Mouse (Mus musculus) limb, embryonic 14.5 days (tissue): ENCODE data around the gene Ranbp9. TPM values are rescaled to one million over a fixed set of nuclear protein-coding genes. Genes with fewer than 3 reads are reported as not detected.

ENCODE experiments used
- ATAC-seq: fragments of 200-750 bp; cut with Nextera tagmentation; 2 replicates; pipeline ENCODE4 v1.8.0; 2017; ENCODE audit warnings: low read depth, moderate number of reproducible peaks, moderate TSS enrichment; ENCODE audit not compliant: low FRiP score
- DNase-seq: peaks from one replicate; pipeline ENCODE4 v3.0.0-alpha.2; 2015; ENCODE audit warnings: low spot score
- H3K27ac ChIP-seq: fragments of 300-500 bp; sonication (generic); replicated peaks from 2 replicates; pipeline ENCODE4 v1.5.1; 2014; ENCODE audit warnings: low read depth, mild to moderate bottlenecking, low read length, moderate library complexity, mixed read lengths
- H3K27me3 ChIP-seq: fragments of 300-500 bp; sonication (generic); 2 replicates; pipeline ENCODE4 v1.6.1; 2014; ENCODE audit warnings: low read length, mixed read lengths; ENCODE audit not compliant: control insufficient read depth, insufficient read depth
- H3K36me3 ChIP-seq: fragments of 300-500 bp; sonication (generic); 2 replicates; pipeline ENCODE4 v1.6.1; 2014; ENCODE audit warnings: mild to moderate bottlenecking, low read length, moderate library complexity, mixed read lengths; ENCODE audit not compliant: control insufficient read depth, insufficient read depth
- H3K4me1 ChIP-seq: fragments of 300-500 bp; sonication (generic); 2 replicates; pipeline ENCODE4 v1.6.1; 2014; ENCODE audit warnings: antibody characterized with exemption, low read length, mixed read lengths; ENCODE audit not compliant: control insufficient read depth, insufficient read depth
- H3K4me2 ChIP-seq: fragments of 300-500 bp; sonication (generic); replicated peaks from 2 replicates; pipeline ENCODE4 v1.6.1; 2014; ENCODE audit warnings: low read depth, mild to moderate bottlenecking, low read length, moderate library complexity; ENCODE audit not compliant: severe bottlenecking
- H3K4me3 ChIP-seq: fragments of 300-500 bp; sonication (generic); replicated peaks from 2 replicates; pipeline ENCODE4 v1.5.1; 2014; ENCODE audit warnings: low read length
- H3K9ac ChIP-seq: fragments of 300-500 bp; sonication (generic); 2 replicates; pipeline ENCODE4 v1.6.1; 2014; ENCODE audit warnings: mild to moderate bottlenecking, low read depth, low read length, moderate library complexity; ENCODE audit not compliant: severe bottlenecking
- H3K9me3 ChIP-seq: fragments of 300-500 bp; sonication (generic); 2 replicates; pipeline ENCODE4 v1.6.1; 2016; ENCODE audit warnings: low read length; ENCODE audit not compliant: control insufficient read depth
- POLR2A ChIP-seq: fragments of 200-500 bp; IDR thresholded peaks from 2 replicates; pipeline ENCODE4 v1.8.0; 2012; ENCODE audit warnings: inconsistent platforms, mild to moderate bottlenecking, moderate library complexity, borderline replicate concordance; ENCODE audit not compliant: insufficient read depth, insufficient read length; ENCODE audit errors: extremely low read depth
- WGBS: fragments of 180-500 bp; shearing (Covaris S2); extraction: QIAGEN DNeasy Blood & Tissue Kit; methylation state at CpG from one replicate; pipeline ENCODE4 v1.1.7; 2014; 5-methylcytosine and 5-hydroxymethylcytosine counted together
- polyA plus RNA-seq, 2 experiments: library from polyadenylated mRNA; depleted of rRNA in 1 of 2; stranded (reverse) in 1 of 2; unstranded in 1 of 2; fragments of >200 nt; fragmentation: Nextera tagmentation in 1 of 2; extraction: Ambion mirVana in 1 of 2; gene quantifications; 2 replicates each; pipeline versions ENCODE4 v1.2.1 to v1.2.3; 2012 to 2014

The Ranbp9 gene
- polyA plus RNA-seq, 2 experiments: 12.6 to 36.9 TPM

DNA sequence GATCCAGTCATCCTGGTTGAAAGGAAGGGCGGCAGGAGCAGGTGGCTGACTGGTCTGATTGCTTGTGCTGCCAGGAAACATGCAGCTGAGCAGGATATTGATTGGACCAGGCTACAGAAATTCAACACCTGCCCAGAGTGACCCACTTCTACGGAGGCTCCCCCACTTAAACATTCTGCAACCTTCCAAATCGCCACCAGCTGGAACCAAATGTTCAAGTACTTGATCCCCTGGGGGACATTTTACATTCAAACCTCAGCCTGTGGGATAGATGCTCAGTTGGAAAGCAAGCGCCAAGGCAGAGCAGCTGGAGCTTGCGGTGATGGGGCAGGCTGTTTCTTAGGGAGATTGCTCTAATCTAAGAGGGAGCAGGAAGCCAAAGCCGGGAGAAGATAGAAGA is 35.8 kb upstream of the Ranbp9 start:
- Histone ChIP-seq H3K4me2 (no peak overlapping the region), H3K4me3 (no peak overlapping the region), H3K27me3 (no peaks in the 10 kb centered on the region), H3K36me3 (no peaks in the 10 kb centered on the region), H3K9ac (no peak overlapping the region), H3K9me3 (no peaks in the 10 kb centered on the region), H3K27ac (no peak overlapping the region), H3K4me1 (no peaks in the 10 kb centered on the region)
- 53% methylated on average over 6 of the region's 6 CpGs for WGBS
- TF ChIP-seq POLR2A: no peak
- ATAC-seq (no peak), DNase-seq (peak; percentile 27)

DNA sequence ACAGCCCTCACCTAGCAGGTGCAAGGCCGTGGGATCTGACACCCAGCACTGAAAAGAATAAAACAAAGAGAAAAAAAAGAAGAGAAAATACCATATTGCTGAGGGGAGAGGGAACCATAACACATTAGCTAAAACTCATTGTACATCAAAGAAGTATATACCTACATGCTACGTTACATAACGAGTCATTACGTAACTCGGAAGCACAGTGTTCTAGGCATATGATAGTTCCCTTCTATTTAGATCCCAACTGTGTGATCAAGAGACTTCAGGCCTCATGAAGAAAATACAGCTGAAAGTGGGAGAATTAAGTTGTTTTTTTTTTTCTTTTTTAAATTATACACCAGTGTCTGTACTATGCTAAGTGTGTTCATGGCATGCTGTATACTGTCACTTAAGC is 35.0 kb upstream of the Ranbp9 start:
- 89% methylated on average over 5 of the region's 5 CpGs for WGBS
- H3K4me3 ChIP-seq: no peak overlapping the region
- no peak overlapping the region for H3K4me2 ChIP-seq
- H3K27me3 ChIP-seq: no peaks in the 10 kb centered on the region
- no peak for ATAC-seq
- DNase-seq: no peak
- no peaks in the 10 kb centered on the region for H3K36me3 ChIP-seq
- H3K9ac ChIP-seq: no peak overlapping the region
- H3K9me3 ChIP-seq: no peaks in the 10 kb centered on the region
- TF ChIP-seq POLR2A: no peak
- H3K4me1 ChIP-seq: no peaks in the 10 kb centered on the region
- H3K27ac ChIP-seq: no peak overlapping the region

DNA sequence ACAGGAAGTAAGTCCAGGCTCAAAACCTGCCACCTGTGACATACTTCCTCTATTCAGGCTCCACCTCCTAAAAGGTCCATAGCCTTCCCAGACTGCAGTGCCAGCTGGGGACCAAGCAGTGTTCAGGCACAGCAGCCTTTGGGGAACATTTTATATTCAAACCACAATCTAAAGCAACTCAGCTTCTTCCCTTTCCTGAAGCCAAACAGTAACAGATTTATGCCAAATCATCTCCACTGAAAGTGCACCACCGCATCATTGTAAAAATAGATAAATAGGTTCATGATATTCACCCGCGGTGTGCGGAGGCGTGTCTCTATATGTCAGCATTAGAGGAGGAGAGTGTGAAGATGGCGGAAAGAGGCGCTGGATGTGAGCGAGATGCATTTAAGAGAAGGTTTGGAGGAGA is 33.9 kb upstream of the Ranbp9 start:
- no peaks in the 10 kb centered on the region for H3K36me3 ChIP-seq
- no peaks in the 10 kb centered on the region for H3K27me3 ChIP-seq
- no peak for TF ChIP-seq POLR2A
- WGBS: 76% methylated on average over 8 of the region's 8 CpGs
- H3K27ac ChIP-seq: no peak overlapping the region
- no peak for DNase-seq
- H3K4me3 ChIP-seq: no peak overlapping the region
- H3K9ac ChIP-seq: no peak overlapping the region
- no peak for ATAC-seq
- no peaks in the 10 kb centered on the region for H3K4me1 ChIP-seq
- no peak overlapping the region for H3K4me2 ChIP-seq
- no peaks in the 10 kb centered on the region for H3K9me3 ChIP-seq

DNA sequence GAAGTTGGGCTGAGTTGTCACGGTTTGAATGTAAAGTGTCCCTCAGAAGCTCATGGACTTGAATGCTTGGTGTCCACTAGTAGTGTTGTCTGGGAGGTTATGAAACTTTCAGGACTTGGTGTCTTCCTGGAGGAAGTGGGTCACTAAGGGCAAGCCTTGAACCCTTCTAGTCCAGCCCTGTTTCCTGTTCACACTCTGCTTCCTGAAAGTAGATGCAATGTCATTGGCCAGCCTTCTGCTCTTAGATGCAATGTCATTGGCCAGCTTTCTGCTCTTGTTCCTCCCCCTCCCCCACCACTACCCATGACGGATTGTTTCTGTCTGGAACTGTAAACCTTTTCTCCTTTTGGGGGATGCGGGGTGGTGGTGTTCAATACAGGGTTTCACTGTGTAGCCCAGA is 31.7 kb upstream of the Ranbp9 start:
- no peak for ATAC-seq
- no peak overlapping the region for H3K4me2 ChIP-seq

DNA sequence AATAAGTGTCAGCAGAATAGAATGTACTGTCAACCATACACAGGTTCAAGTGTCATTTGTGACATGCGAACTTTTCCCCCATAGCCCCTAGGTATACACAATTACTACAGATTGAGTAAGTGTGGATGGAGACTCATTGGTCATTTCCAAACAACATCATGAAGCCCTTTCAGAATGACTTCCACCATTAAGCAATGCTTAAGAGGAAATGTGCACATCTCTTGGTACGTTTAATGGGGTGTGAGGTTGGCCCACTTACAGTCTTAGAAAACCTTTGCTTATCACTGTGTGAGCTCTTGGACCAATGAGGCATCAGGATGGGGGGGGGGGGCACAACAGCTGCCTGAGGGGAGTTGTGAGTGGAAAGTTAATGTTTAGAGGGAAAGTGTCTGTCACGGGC is 24.7 kb upstream of the Ranbp9 start:
- H3K4me1 ChIP-seq: peaks cover 7% of the 10 kb centered on the region; the same call in 1 of the 2 replicates
- no peaks in the 10 kb centered on the region for H3K27me3 ChIP-seq
- H3K9ac ChIP-seq: no peak overlapping the region
- DNase-seq (no peak), ATAC-seq (no peak)
- no peaks in the 10 kb centered on the region for H3K36me3 ChIP-seq
- no peak overlapping the region for H3K27ac ChIP-seq
- no peak overlapping the region for H3K4me2 ChIP-seq
- H3K4me3 ChIP-seq: no peak overlapping the region
- TF ChIP-seq POLR2A: no peak
- 86% methylated on average over 3 of the region's 3 CpGs for WGBS
- no peaks in the 10 kb centered on the region for H3K9me3 ChIP-seq

More for the DNA sequence above, 31.7 kb upstream of the Ranbp9 start:
- Histone ChIP-seq H3K36me3 (no peaks in the 10 kb centered on the region), H3K4me3 (no peak overlapping the region), H3K27me3 (no peaks in the 10 kb centered on the region), H3K9me3 (no peaks in the 10 kb centered on the region), H3K9ac (no peak overlapping the region), H3K4me1 (no peaks in the 10 kb centered on the region), H3K27ac (no peak overlapping the region)
- no peak for TF ChIP-seq POLR2A
- WGBS: 84% methylated on average over 3 of the region's 3 CpGs
- DNase-seq: no peak

DNA sequence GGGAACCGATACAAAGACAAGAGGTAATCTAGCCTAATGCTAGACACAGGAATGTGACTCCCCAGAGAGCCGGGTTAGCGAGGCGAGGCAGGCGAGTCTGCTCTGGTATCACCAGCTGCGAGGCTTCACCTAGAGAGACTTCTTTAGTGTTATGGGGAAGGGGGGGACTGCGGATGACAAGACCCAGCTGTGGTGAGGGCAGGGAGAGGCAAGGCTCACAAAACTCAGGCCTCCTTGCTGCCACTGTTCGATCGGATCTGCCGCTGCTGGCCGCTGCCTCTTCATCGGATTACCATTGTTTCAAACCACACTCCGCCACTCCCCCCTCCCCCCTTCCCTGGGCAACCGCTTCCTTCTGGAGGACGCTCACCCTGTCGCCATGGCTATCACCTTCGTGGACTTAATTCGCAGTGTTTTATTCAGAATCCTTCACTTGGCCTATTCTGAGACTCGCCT is 22.3 kb upstream of the Ranbp9 start:
- ATAC-seq: peak; percentile 81
- H3K4me1 ChIP-seq: peaks cover 7% of the 10 kb centered on the region; the same call in 1 of the 2 replicates
- peak; percentile 70 for DNase-seq
- no peak overlapping the region for H3K27ac ChIP-seq
- 2% methylated on average over 19 of the region's 19 CpGs for WGBS
- no peaks in the 10 kb centered on the region for H3K27me3 ChIP-seq
- H3K36me3 ChIP-seq: no peaks in the 10 kb centered on the region
- peak overlapping the region; percentile 50 for H3K9ac ChIP-seq
- H3K4me3 ChIP-seq: peak overlapping the region; percentile 23
- H3K4me2 ChIP-seq: peak overlapping the region; percentile 40
- no peaks in the 10 kb centered on the region for H3K9me3 ChIP-seq
- TF ChIP-seq POLR2A: no peak
